22 mouse cellular contexts compared by ENCODE assay signal in the genomic region with DNA sequence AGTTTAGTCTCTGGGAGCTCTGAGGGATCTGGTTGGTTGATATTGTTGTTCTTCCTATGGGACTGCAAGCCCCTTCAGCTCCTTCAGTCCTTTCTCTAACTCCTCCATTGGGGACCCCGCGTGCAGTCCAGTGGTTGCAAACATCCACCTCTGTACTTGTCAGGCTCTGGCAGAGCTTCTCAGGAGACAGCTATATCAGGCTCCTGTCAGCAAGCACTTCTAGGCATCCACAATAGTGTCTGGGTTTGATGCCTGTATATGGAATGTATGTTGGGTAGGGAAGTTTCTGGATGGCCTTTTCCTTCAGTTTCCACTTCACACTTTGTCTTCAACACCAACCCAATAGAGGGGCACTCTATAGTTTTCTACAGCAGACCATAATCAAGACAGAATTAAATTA. TPM values are rescaled to one million over a fixed set of nuclear protein-coding genes. Genes with fewer than 3 reads are reported as not detected.
"Had no signal": no experiment of that assay in that cellular context is flagged by ENCODE, and none has a peak within 500 bp of the region (broad histone marks: within the 10 kb centered on the region; RNA-seq: fewer than 3 reads in every experiment).

No protein-coding gene starts in this region.

RNA-seq across cellular contexts. Expression of a gene that starts 30.5 kb away (rescaled TPM):
- total RNA-seq: left cerebral cortex, postnatal 14 days; left cerebral cortex, postnatal 4 days; liver, adult 2 months; megakaryocyte progenitor cell, adult 5-6 weeks; megakaryocyte, adult 5-6 weeks; megakaryocyte-erythroid progenitor cell, adult 5-6 weeks; midbrain, postnatal 0 days; monocyte, adult 5-6 weeks had no signal
- polyA plus RNA-seq: limb, embryonic 10.5 days; limb, embryonic 11.5 days; liver, adult 2 months; liver, embryonic 11.5 days; liver, embryonic 14.5 days; liver, postnatal 0 days; macrophage; midbrain, embryonic 10.5 days; midbrain, embryonic 11.5 days; midbrain, embryonic 12.5 days; midbrain, embryonic 13.5 days; midbrain, embryonic 14.5 days; midbrain, embryonic 15.5 days; midbrain, embryonic 16.5 days; midbrain, postnatal 0 days; neural tube, embryonic 13.5 days had no signal
